Mouse (Mus musculus) forebrain, embryonic 11.5 days (tissue): ENCODE measurements around the gene Msi2. TPM values are rescaled to one million over a fixed set of nuclear protein-coding genes. Genes with fewer than 3 reads are reported as not detected.

ENCODE experiments used
- ATAC-seq: fragments of 200-750 bp; cut with Nextera tagmentation; replicated peaks from 2 replicates; pipeline ENCODE4 v1.8.0; 2017; ENCODE audit warnings: moderate TSS enrichment; ENCODE audit not compliant: low FRiP score
- DNase-seq: peaks from one replicate; pipeline ENCODE4 v3.0.0-alpha.2; 2017; ENCODE audit warnings: low spot score
- H3K27ac ChIP-seq: fragments of 300-500 bp; sonication (generic); 2 replicates; pipeline ENCODE4 v1.5.1; 2014; ENCODE audit warnings: low read depth, low read length
- H3K27me3 ChIP-seq: fragments of 300-500 bp; sonication (generic); 2 replicates; pipeline ENCODE4 v1.6.1; 2014; ENCODE audit warnings: mild to moderate bottlenecking, low read length, mixed read lengths; ENCODE audit not compliant: control insufficient read depth, insufficient read depth
- H3K36me3 ChIP-seq: fragments of 300-500 bp; sonication (generic); 2 replicates; pipeline ENCODE4 v1.6.1; 2014; ENCODE audit warnings: mild to moderate bottlenecking, low read length, moderate library complexity, mixed read lengths; ENCODE audit not compliant: control insufficient read depth, insufficient read depth
- H3K4me1 ChIP-seq: fragments of 300-500 bp; sonication (generic); replicated peaks from 2 replicates; pipeline ENCODE4 v1.6.1; 2014; ENCODE audit warnings: low read length, mixed read lengths; ENCODE audit not compliant: control insufficient read depth, insufficient read depth
- H3K4me2 ChIP-seq: fragments of 300-500 bp; sonication (generic); 2 replicates; pipeline ENCODE4 v1.6.1; 2014; ENCODE audit warnings: low read depth, mild to moderate bottlenecking, low read length, moderate library complexity, mixed read lengths; ENCODE audit not compliant: severe bottlenecking
- H3K4me3 ChIP-seq: fragments of 300-500 bp; sonication (generic); 2 replicates; pipeline ENCODE4 v1.5.1; 2014; ENCODE audit warnings: low read depth, low read length
- H3K9ac ChIP-seq: fragments of 300-500 bp; sonication (generic); 2 replicates; pipeline ENCODE4 v1.6.1; 2014; ENCODE audit warnings: low read length
- H3K9me3 ChIP-seq: fragments of 300-500 bp; sonication (generic); 2 replicates; pipeline ENCODE4 v1.6.1; 2016; ENCODE audit warnings: low read length, mixed read lengths; ENCODE audit not compliant: control insufficient read depth
- WGBS: fragments of 180-500 bp; shearing (Covaris S2); extraction: QIAGEN DNeasy Blood & Tissue Kit; methylation state at CpG from one replicate; pipeline ENCODE4 v1.1.7; 2014; 5-methylcytosine and 5-hydroxymethylcytosine counted together
- polyA plus RNA-seq: library from polyadenylated mRNA; unstranded; fragments of >200 nt; fragmentation: Nextera tagmentation; extraction: Ambion mirVana; gene quantifications from 2 replicates; pipeline ENCODE4 v1.2.1, GENCODE M21; 2014

The Msi2 gene
- polyA plus RNA-seq, 1 experiment from 2014 or later, result 26.2 TPM

DNA sequence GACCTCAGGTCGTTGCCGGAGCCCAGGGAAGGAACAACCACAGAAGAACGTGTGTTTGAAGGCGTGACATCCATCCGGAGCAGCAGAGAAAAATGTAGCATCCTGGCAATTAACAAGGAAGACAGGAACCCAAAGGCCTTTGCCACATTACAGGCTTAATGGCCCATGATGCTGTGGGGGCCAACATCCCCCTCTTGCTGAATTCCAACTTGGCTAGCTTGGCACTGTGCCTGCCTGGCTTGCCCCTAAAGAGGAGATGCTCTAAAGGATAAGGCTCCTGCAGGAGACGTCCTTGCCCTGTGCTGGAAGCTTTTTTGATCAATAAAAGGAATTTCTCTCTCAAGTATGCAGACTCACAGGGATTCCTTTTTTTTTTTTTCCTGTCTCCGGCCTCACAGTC, 181.0 kb downstream of the Msi2 start:
- H3K27ac ChIP-seq, result no peak overlapping the region
- no peaks in the 10 kb centered on the region for H3K27me3 ChIP-seq
- no peaks in the 10 kb centered on the region for H3K9me3 ChIP-seq
- no peak overlapping the region for H3K9ac ChIP-seq
- ATAC-seq (no peak), DNase-seq (no peak)
- H3K4me2 ChIP-seq, result no peak overlapping the region
- H3K36me3 ChIP-seq, result no peaks in the 10 kb centered on the region
- peaks cover 33% of the 10 kb centered on the region for H3K4me1 ChIP-seq
- H3K4me3 ChIP-seq, result no peak overlapping the region
- WGBS, result 77% methylated on average over 7 of the region's 7 CpGs

DNA sequence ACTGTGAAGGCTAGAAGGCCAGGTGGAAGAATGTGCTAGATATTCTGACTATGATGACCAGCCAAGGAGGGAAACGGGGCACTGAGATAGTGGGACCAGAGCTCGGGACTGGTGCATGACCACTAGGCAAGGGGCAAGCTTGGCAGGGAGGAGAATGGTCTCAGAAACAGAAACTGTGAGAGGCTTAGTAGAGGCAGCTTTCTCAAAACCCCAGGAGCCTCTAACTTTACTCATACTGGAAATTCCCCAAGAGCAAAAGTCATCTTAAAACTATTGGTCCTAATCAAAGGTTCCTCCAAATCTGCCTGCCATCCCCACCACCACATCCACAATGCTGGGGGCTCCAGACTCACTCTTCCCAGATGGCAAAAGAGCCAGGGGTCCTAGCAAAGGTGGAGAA, 181.5 kb downstream of the Msi2 start:
- H3K27ac ChIP-seq, result no peak overlapping the region
- ATAC-seq (no peak), DNase-seq (no peak)
- no peaks in the 10 kb centered on the region for H3K36me3 ChIP-seq
- no peaks in the 10 kb centered on the region for H3K27me3 ChIP-seq
- no peak overlapping the region for H3K9ac ChIP-seq
- H3K4me2 ChIP-seq, result no peak overlapping the region
- H3K4me3 ChIP-seq, result no peak overlapping the region
- H3K9me3 ChIP-seq, result no peaks in the 10 kb centered on the region
- H3K4me1 ChIP-seq, result peaks cover 33% of the 10 kb centered on the region
- 98% methylated on average over 2 of the region's 2 CpGs for WGBS

DNA sequence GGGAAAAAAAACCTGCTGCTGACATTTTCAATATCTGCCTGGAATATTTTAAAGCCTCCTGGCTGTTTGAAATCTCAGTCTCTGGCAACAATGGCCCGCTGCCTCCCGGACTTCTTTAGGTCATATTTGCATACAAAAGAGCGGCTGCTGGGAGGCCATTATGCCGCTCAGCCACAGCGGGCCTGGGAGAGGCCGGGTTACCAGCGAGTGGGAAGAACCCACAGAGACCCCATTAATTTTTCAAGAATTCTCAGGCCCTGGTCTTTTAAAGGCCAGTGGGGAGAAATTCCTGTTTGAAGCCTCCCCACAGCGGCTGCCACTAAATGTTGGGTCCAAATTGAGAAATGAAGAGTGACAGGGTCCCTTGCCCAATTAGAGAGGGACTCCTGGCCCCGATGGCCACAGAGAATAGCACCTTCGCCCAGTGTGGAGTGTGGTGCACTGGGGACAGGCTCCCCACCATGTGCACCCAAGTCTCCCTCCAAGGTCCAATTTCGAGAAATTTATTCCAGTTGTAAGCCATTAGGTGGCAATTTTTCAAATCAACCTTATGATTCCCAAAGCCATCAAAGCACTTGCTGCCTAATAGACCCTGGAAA, 183.9 kb downstream of the Msi2 start:
- H3K4me1 ChIP-seq, result peaks cover 33% of the 10 kb centered on the region
- H3K4me2 ChIP-seq, result no peak overlapping the region
- peak; percentile 63 for ATAC-seq
- H3K4me3 ChIP-seq, result no peak overlapping the region
- WGBS, result 3% methylated on average over 11 of the region's 11 CpGs
- H3K9me3 ChIP-seq, result no peaks in the 10 kb centered on the region
- H3K27me3 ChIP-seq, result no peaks in the 10 kb centered on the region
- H3K9ac ChIP-seq, result no peak overlapping the region; the same call in 1 of the 2 replicates
- H3K36me3 ChIP-seq, result no peaks in the 10 kb centered on the region
- peak overlapping the region; percentile 73 for H3K27ac ChIP-seq
- DNase-seq, result peak; percentile 67

DNA sequence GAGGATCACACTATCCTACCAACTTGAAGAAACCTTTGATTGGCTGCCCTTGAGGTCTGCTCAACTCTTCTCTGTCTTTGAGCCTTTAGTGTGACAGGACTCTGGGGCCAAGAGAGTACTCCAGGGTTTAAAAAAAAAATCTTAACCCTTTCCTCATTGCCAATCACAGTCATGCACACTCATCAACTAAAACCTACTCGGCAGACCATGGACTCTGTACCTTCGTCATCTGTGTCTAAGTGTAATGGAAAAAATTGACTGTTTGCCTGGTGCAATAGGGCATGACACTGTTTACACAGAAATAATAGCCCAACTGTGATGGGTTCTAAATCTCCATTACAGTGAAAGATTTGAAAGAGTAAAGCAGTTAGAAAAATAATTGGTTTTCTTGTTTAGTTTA, 186.3 kb downstream of the Msi2 start:
- H3K4me2 ChIP-seq, result no peak overlapping the region
- H3K27ac ChIP-seq, result no peak overlapping the region
- H3K36me3 ChIP-seq, result no peaks in the 10 kb centered on the region
- ATAC-seq (no peak), DNase-seq (no peak)
- no peak overlapping the region for H3K9ac ChIP-seq
- peaks cover 34% of the 10 kb centered on the region; the same call in 1 of the 2 replicates for H3K4me1 ChIP-seq
- H3K4me3 ChIP-seq, result no peak overlapping the region
- no peaks in the 10 kb centered on the region for H3K9me3 ChIP-seq
- 87% methylated on average over 2 of the region's 2 CpGs for WGBS
- H3K27me3 ChIP-seq, result no peaks in the 10 kb centered on the region

DNA sequence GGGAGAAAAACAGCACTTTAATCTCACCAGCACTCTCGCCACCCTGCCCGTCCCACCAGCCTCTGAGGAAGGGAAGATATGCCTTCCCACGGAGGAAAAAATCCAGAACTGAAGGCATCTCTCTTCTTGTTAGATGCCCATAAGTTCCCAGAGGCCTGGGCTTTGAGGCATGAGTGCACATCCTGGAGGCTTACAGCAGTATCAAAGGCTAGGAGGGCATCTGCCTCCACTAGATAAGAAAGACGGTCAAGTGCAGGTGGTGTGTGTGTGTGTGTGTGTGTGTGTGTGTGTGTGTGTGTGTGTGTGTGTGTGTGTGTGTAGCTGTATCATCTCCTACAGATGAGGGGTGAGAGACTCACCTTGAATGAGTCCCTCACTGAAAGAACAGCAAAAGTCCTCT, 188.3 kb downstream of the Msi2 start:
- H3K9ac ChIP-seq, result no peak overlapping the region
- 95% methylated on average over 4 of the region's 4 CpGs for WGBS
- ATAC-seq (no peak), DNase-seq (no peak)
- peaks cover 46% of the 10 kb centered on the region for H3K4me1 ChIP-seq
- H3K27ac ChIP-seq, result no peak overlapping the region
- H3K27me3 ChIP-seq, result no peaks in the 10 kb centered on the region
- H3K9me3 ChIP-seq, result no peaks in the 10 kb centered on the region
- no peak overlapping the region for H3K4me3 ChIP-seq
- no peak overlapping the region for H3K4me2 ChIP-seq
- H3K36me3 ChIP-seq, result no peaks in the 10 kb centered on the region

DNA sequence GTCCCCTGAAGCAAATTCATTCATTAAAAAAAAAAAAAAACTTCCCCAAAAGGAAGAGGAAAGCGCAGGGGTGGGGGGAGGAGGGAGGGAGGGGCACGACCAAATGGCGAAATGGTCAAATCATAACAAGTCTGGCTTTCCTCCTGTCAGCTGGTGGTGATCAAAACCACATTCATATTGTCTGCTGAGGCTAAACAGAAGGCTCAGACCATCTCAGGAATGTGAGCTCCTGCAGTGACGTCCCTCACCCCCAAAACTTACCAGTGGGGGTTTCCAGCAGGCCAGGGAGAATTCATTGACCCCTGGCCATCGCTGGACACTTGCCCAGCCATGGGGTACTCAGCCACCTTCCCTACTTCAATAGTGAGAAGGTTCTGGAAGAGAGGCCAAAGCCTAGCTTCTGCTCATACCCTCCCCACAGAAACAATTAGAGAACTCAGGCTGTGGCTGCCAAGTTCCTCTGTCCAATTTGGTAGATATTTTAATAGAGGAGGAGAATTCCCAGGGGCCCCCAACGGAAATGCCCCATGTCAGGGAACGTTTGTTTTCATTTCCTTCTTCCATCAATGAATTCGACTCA, 189.7 kb downstream of the Msi2 start:
- peaks cover 54% of the 10 kb centered on the region for H3K4me1 ChIP-seq
- H3K27me3 ChIP-seq, result no peaks in the 10 kb centered on the region
- no peak overlapping the region for H3K4me2 ChIP-seq
- no peak overlapping the region; the same call in 1 of the 2 replicates for H3K9ac ChIP-seq
- no peaks in the 10 kb centered on the region for H3K36me3 ChIP-seq
- DNase-seq (no peak), ATAC-seq (no peak)
- no peaks in the 10 kb centered on the region for H3K9me3 ChIP-seq
- WGBS, result 54% methylated on average over 8 of the region's 8 CpGs
- H3K4me3 ChIP-seq, result no peak overlapping the region
- no peak overlapping the region for H3K27ac ChIP-seq

DNA sequence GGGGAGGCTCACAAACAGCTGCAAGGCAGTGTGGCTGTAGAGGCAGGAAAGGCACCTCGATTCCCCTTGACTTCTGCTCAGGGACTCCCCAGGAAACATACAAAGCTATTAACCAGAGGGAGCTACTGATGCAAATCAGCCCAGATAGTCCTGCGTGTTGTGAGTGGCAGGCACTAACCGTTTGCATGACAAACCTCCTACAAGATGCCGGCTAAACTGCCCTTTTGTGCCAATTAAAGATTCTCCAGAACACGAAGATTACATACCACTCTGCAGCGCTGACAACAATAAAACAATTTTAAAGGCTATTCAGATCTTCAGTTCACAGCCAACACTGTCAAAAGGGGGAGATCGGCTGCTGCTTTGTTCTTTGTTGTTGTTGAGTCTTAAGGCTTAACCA, 191.6 kb downstream of the Msi2 start:
- Histone ChIP-seq H3K4me3 (no peak overlapping the region), H3K9me3 (no peaks in the 10 kb centered on the region), H3K27me3 (no peaks in the 10 kb centered on the region), H3K9ac (peak overlapping the region; percentile 20; the same call in 1 of the 2 replicates), H3K36me3 (no peaks in the 10 kb centered on the region), H3K4me2 (no peak overlapping the region), H3K4me1 (peaks cover 51% of the 10 kb centered on the region), H3K27ac (peak overlapping the region; percentile 37; the same call in 1 of the 2 replicates)
- ATAC-seq, result no peak
- no peak for DNase-seq
- WGBS, result 5% methylated on average over 7 of the region's 7 CpGs

DNA sequence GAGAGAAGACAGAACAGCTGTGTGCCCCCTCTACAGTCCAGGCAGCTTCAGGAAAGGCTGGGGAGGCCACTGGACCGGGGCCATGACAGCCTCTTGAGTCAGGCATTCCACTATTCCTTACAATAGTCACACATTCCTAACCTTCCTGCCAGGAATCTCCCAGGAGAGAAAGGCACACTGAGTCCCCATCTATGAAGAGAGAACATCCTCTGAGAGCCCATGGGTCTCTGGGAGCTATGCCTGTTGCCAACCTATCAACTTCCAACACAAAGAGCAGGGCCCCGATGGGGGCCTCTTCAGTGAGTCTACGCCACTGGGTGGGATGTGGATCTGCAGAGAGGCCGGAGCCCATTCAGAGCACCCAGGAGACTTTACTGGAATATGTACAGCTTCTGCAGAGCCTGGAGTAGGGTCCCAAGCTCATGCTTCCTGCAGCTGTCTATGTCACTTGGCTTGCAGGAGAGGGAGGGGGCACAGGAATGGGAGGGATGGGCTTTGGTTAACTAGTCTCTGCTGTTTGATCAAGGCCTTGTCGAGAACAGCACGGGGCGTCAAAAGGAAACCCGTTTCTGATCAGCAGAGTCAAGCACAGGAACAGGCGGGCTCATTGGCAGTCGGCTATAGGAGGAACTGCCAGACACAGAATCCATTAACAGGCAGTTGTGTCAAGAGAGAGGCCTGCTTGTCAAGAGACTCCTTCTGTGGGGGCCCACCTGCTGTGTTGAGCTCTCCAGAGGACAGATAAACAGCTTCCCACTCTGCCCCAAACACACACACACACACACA, 193.3 kb downstream of the Msi2 start:
- no peaks in the 10 kb centered on the region for H3K9me3 ChIP-seq
- no peaks in the 10 kb centered on the region for H3K36me3 ChIP-seq
- no peak overlapping the region for H3K4me2 ChIP-seq
- H3K27me3 ChIP-seq, result no peaks in the 10 kb centered on the region
- H3K4me3 ChIP-seq, result no peak overlapping the region
- ATAC-seq (peak; percentile 42; the same call in 1 of the 2 replicates), DNase-seq (no peak)
- H3K9ac ChIP-seq, result peak overlapping the region; percentile 12; the same call in 1 of the 2 replicates
- WGBS, result 37% methylated on average over 10 of the region's 10 CpGs
- peaks cover 55% of the 10 kb centered on the region for H3K4me1 ChIP-seq
- peak overlapping the region; percentile 4; the same call in 1 of the 2 replicates for H3K27ac ChIP-seq
